Mouse (Mus musculus) CH12.LX (cell line): ENCODE results near the gene Zcchc9. TPM values are rescaled to one million over a fixed set of nuclear protein-coding genes. Genes with fewer than 3 reads are reported as not detected.
A peak's percentile ranks its signal among the peaks of the same experiment; 100 is the strongest.

ENCODE experiments used
- DNase-seq: peaks from one replicate; pipeline ENCODE4 v3.0.0-alpha.2; 2013; ENCODE audit errors: extremely low read depth
- H3K27ac ChIP-seq: 2 replicates; pipeline ENCODE4 v1.5.1; 2012; ENCODE audit warnings: low read depth, mild to moderate bottlenecking, control low read depth, moderate library complexity; ENCODE audit not compliant: insufficient read depth
- H3K27me3 ChIP-seq: replicated peaks from 2 replicates; pipeline ENCODE3; 2012; ENCODE audit warnings: inconsistent platforms
- H3K36me3 ChIP-seq, 2 experiments: replicated peaks in 1 of 2; 2 replicates each; pipeline versions ENCODE3 to v1.6.1; 2012; ENCODE audit warnings: inconsistent platforms in 1 of 2, low read length in 1 of 2, mild to moderate bottlenecking in 1 of 2, mixed read lengths in 1 of 2, moderate library complexity in 1 of 2; ENCODE audit not compliant: control insufficient read depth in 1 of 2, insufficient read depth in 1 of 2
- H3K4me1 ChIP-seq, 2 experiments: 2 replicates each; pipeline ENCODE4 v1.6.1; 2012; ENCODE audit warnings: inconsistent platforms in 1 of 2, moderate library complexity in 1 of 2; ENCODE audit not compliant: insufficient read depth in 2 of 2, control insufficient read depth in 1 of 2
- H3K4me2 ChIP-seq: 2 replicates; pipeline ENCODE4 v1.6.1; 2012; ENCODE audit warnings: low read depth, mild to moderate bottlenecking, control low read depth; ENCODE audit not compliant: poor library complexity, insufficient read depth, severe bottlenecking
- H3K4me3 ChIP-seq, 3 experiments: fragments of 150-350 bp in 1 of 3; sonication (generic) in 1 of 3; replicated peaks in 1 of 3; 2 replicates each; pipeline versions ENCODE3 to v1.5.1; 2011 to 2012; ENCODE audit warnings: low read depth in 2 of 3, low read length in 2 of 3, mild to moderate bottlenecking in 2 of 3, moderate library complexity in 2 of 3, control low read depth in 1 of 3, improper control_type of control experiment in 1 of 3, inconsistent platforms in 1 of 3, mixed read lengths in 1 of 3; ENCODE audit not compliant: poor library complexity in 1 of 3
- H3K79me2 ChIP-seq: replicated peaks from 2 replicates; pipeline ENCODE4 v1.6.1; 2012; ENCODE audit warnings: mild to moderate bottlenecking, moderate library complexity; ENCODE audit not compliant: control insufficient read depth, poor library complexity, insufficient read depth, severe bottlenecking; ENCODE audit errors: extremely low read depth
- H3K9ac ChIP-seq: 2 replicates; pipeline ENCODE4 v1.6.1; 2012; ENCODE audit warnings: low read depth, mild to moderate bottlenecking, control low read depth, moderate library complexity; ENCODE audit not compliant: insufficient read depth
- H3K9me3 ChIP-seq: replicated peaks from 2 replicates; pipeline ENCODE3; 2012; ENCODE audit warnings: low read length, inconsistent platforms, mixed read lengths
- BHLHE40 ChIP-seq: IDR thresholded peaks from 2 replicates; pipeline ENCODE4 v1.6.1; 2011; ENCODE audit warnings: mild to moderate bottlenecking, low read depth, low read length, improper control_type of control experiment
- CHD1 ChIP-seq: IDR thresholded peaks from 2 replicates; pipeline ENCODE4 v1.6.1; 2012; ENCODE audit warnings: low read depth, low read length, improper control_type of control experiment, inconsistent platforms
- CHD2 ChIP-seq: IDR thresholded peaks from 2 replicates; pipeline ENCODE4 v1.6.1; 2011; ENCODE audit warnings: low read length, improper control_type of control experiment
- CTCF ChIP-seq, 2 experiments: IDR thresholded peaks in 1 of 2; conservative IDR thresholded peaks in 1 of 2; 2 replicates each; pipeline ENCODE4 v1.5.1; 2011 to 2012; ENCODE audit warnings: low read depth in 2 of 2, low read length in 2 of 2, improper control_type of control experiment in 1 of 2, inconsistent platforms in 1 of 2, mild to moderate bottlenecking in 1 of 2, moderate library complexity in 1 of 2
- EP300 ChIP-seq: IDR thresholded peaks from 2 replicates; pipeline ENCODE4 v1.6.1; 2011; ENCODE audit warnings: low read length, improper control_type of control experiment
- GABPA ChIP-seq: IDR thresholded peaks from 2 replicates; pipeline ENCODE4 v1.6.1; 2012; ENCODE audit warnings: low read depth, low read length, improper control_type of control experiment, inconsistent platforms; ENCODE audit not compliant: insufficient replicate concordance
- JUN ChIP-seq: IDR thresholded peaks from 2 replicates; pipeline ENCODE4 v1.6.1; 2011; ENCODE audit warnings: low read depth, mild to moderate bottlenecking, low read length, improper control_type of control experiment, moderate library complexity; ENCODE audit not compliant: insufficient read depth
- MAFK ChIP-seq: IDR thresholded peaks from 2 replicates; pipeline ENCODE4 v1.6.1; 2011; ENCODE audit warnings: low read length, improper control_type of control experiment; ENCODE audit not compliant: insufficient replicate concordance
- MAX ChIP-seq: IDR thresholded peaks from 2 replicates; pipeline ENCODE4 v1.6.1; 2011; ENCODE audit warnings: low read length, improper control_type of control experiment
- MEF2A ChIP-seq: IDR thresholded peaks from 2 replicates; pipeline ENCODE4 v1.6.1; 2014; ENCODE audit warnings: low read depth, mild to moderate bottlenecking, inconsistent platforms, low read length, improper control_type of control experiment, borderline replicate concordance
- MXI1 ChIP-seq: IDR thresholded peaks from 2 replicates; pipeline ENCODE4 v1.6.1; 2011; ENCODE audit warnings: mild to moderate bottlenecking, low read depth, low read length, improper control_type of control experiment
- MYC ChIP-seq: IDR thresholded peaks from 2 replicates; pipeline ENCODE4 v1.6.1; 2011; ENCODE audit warnings: low read depth, mild to moderate bottlenecking, improper control_type of control experiment, low read length
- PAX5 ChIP-seq: IDR thresholded peaks from 2 replicates; pipeline ENCODE4 v1.6.1; 2012; ENCODE audit warnings: low read length, inconsistent platforms, mixed read lengths
- RAD21 ChIP-seq: IDR thresholded peaks from 2 replicates; pipeline ENCODE4 v1.6.1; 2011; ENCODE audit warnings: low read depth, mild to moderate bottlenecking, low read length, improper control_type of control experiment, moderate library complexity
- RCOR1 ChIP-seq: conservative IDR thresholded peaks from 2 replicates; pipeline ENCODE4 v1.6.1; 2012; ENCODE audit warnings: low read depth, mild to moderate bottlenecking, inconsistent platforms, low read length, improper control_type of control experiment
- SIN3A ChIP-seq: IDR thresholded peaks from 2 replicates; pipeline ENCODE4 v1.6.1; 2012; ENCODE audit warnings: low read length, improper control_type of control experiment, inconsistent platforms
- SMC3 ChIP-seq: IDR thresholded peaks from 2 replicates; pipeline ENCODE4 v1.6.1; 2011; ENCODE audit warnings: low read depth, low read length, improper control_type of control experiment
- TBP ChIP-seq: conservative IDR thresholded peaks from 2 replicates; pipeline ENCODE4 v1.6.1; 2011; ENCODE audit warnings: low read depth, low read length, improper control_type of control experiment
- TCF12 ChIP-seq: IDR thresholded peaks from 2 replicates; pipeline ENCODE4 v1.6.1; 2014; ENCODE audit warnings: low read depth, mild to moderate bottlenecking, inconsistent platforms, low read length, improper control_type of control experiment
- ZNF384 ChIP-seq: IDR thresholded peaks from 2 replicates; pipeline ENCODE4 v1.6.1; 2012; ENCODE audit warnings: low read depth, low read length, improper control_type of control experiment, inconsistent platforms
- dilution Hi-C: fragments of 300-500 bp; cut with MboI; formaldehyde crosslinking; loops from 2 replicates; pipeline ENCODE4 v1.14.3; 2020; ENCODE audit warnings: low sequenced_read_pairs; ENCODE audit not compliant: extremely low pct_unique_long_range_greater_than_20kb, extremely low pct_ligation_motif_present
- in situ Hi-C: fragments of 300-500 bp; cut with MboI; formaldehyde crosslinking; loops from 3 replicates; pipeline ENCODE4 v1.14.3; 2019; ENCODE audit warnings: low sequenced_read_pairs, low pct_ligation_motif_present, low pct_unique_long_range_greater_than_20kb, mixed read lengths
- polyA plus RNA-seq: library from polyadenylated mRNA; unstranded; fragments of >175 nt; gene quantifications from 2 replicates; pipeline ENCODE4 v1.2.1, GENCODE M21; 2012; ENCODE audit warnings: low read depth; ENCODE audit not compliant: insufficient read length
- total RNA-seq, 2 experiments: library from RNA; depleted of rRNA; stranded (reverse); fragments of 300-350 nt in 1 of 2; fragments of >200 nt in 1 of 2; gene quantifications; 2 replicates each; pipeline ENCODE4 v1.2.3; 2012 to 2014

The Zcchc9 gene
- total and polyA plus RNA-seq, 3 experiments: 41.6 to 89.1 (median 47.9) TPM

GRCm38 (mm10) chr13:91794926-91795436 is 12.5 kb downstream of the Zcchc9 start:
- dilution Hi-C loops: no loop called here
- DNase-seq: no peak
- Histone ChIP-seq H3K4me3 (no peak overlapping the region), H3K36me3 (peaks cover 44 to 64% of the 10 kb centered on the region in 2 experiments), H3K9ac (no peak overlapping the region), H3K79me2 (peaks cover 3% of the 10 kb centered on the region; the same call in 1 of the 2 replicates), H3K27ac (no peak overlapping the region), H3K9me3 (no peaks in the 10 kb centered on the region), H3K4me2 (no peak overlapping the region), H3K4me1 (peaks cover 0 to 7% of the 10 kb centered on the region in 2 experiments; a peak in 1 of 4 replicates), H3K27me3 (no peaks in the 10 kb centered on the region)
- TF ChIP-seq SMC3 (no peak), ZNF384 (peak; percentile 59)
- in situ Hi-C loops: no loop called here

DNA sequence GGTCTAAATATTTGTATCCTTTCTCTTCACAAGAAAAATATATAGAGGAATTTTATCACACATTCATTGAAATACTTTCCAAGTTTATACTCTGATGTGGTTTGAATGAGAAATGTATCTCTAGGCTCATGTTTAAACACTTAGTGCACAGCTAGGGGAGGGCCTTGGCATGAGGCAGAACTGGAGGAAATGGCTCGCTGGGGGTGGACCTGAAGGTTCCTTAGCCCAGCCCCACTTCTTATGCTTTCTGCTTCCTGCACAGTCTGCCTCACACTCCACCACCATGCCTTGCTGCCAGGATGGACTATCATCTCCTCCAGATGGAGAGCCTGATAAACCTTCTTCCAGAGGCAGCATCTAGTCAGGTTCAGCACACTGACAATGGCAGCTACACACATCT is 15.5 kb downstream of the Zcchc9 start:
- dilution Hi-C loops: no loop called here
- H3K4me3 ChIP-seq: no peak overlapping the region
- DNase-seq: no peak
- H3K4me2 ChIP-seq: no peak overlapping the region
- no peaks in the 10 kb centered on the region for H3K79me2 ChIP-seq
- H3K27me3 ChIP-seq: no peaks in the 10 kb centered on the region
- peaks cover 17 to 35% of the 10 kb centered on the region in 2 experiments for H3K36me3 ChIP-seq
- in situ Hi-C loops: no loop called here
- no peak overlapping the region for H3K27ac ChIP-seq
- TF ChIP-seq JUN: no peak
- no peak overlapping the region for H3K9ac ChIP-seq
- peaks cover 0 to 7% of the 10 kb centered on the region in 2 experiments; a peak in 1 of 4 replicates for H3K4me1 ChIP-seq
- H3K9me3 ChIP-seq: no peaks in the 10 kb centered on the region

DNA sequence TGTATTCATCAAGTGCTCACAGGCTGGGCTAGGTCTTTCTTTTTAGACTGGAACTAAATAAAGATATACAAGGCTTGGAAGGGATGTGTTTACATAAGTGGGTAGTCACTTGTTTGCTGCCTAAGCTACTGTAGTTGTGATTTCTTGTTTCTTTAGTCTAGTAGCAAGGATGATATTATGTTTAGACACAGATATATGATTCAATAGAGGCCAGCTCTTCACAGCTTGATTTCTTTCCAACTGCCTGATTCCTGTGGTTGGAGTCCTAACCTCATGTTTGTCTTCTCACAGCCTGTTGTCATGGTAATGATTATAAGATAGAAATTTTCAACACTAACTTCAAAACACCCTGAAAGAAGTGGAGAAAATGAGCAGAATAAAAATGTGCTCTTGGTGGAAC is 27.6 kb downstream of the Zcchc9 start:
- TF ChIP-seq MXI1 (no peak), TBP (no peak), TCF12 (no peak), MAFK (no peak), SMC3 (no peak), EP300 (no peak), PAX5 (no peak), RAD21 (no peak), CHD1 (no peak), BHLHE40 (no peak), MAX (no peak), CHD2 (no peak), SIN3A (no peak), RCOR1 (no peak), MYC (no peak), GABPA (no peak), CTCF (conservative IDR thresholded peaks at IDR 0.05 in 1 of 2, IDR thresholded peaks at IDR 0.05 in 1 of 2; ENCODE audit: low read depth in 2 of 2, low read length in 2 of 2) (no peak), MEF2A (no peak)
- TF ChIP-seq, all 38 proteins: peak for 0
- in situ Hi-C loops: no loop called here
- Histone ChIP-seq H3K36me3 (peaks cover 0 to 9% of the 10 kb centered on the region in 2 experiments), H3K4me2 (no peak overlapping the region), H3K9me3 (no peaks in the 10 kb centered on the region), H3K9ac (no peak overlapping the region), H3K4me1 (no peaks in the 10 kb centered on the region), H3K79me2 (no peaks in the 10 kb centered on the region), H3K27ac (no peak overlapping the region), H3K4me3 (no peak overlapping the region), H3K27me3 (no peaks in the 10 kb centered on the region)
- dilution Hi-C loops: no loop called here
- DNase-seq: no peak
